Mouse (Mus musculus) kidney, postnatal 14 days (tissue): ENCODE data around the gene Gpr108.
A peak's percentile ranks its signal among the peaks of the same experiment; 100 is the strongest.

Experiments used
- DNase-seq: peaks from one replicate; pipeline ENCODE4 v3.0.0; 2022; ENCODE audit warnings: mixed read lengths

Gene Gpr108

GRCm38 (mm10) chr17:57267556-57268126 lies 19.4 kb upstream of the Gpr108 start:
- no peak for DNase-seq

GRCm38 (mm10) chr17:57264972-57265945 lies 17.0 kb upstream of the Gpr108 start:
- DNase-seq, result peak; percentile 92

GRCm38 (mm10) chr17:57264164-57264563 lies 15.9 kb upstream of the Gpr108 start:
- no peak for DNase-seq

- DNase-seq, result no peak
Observed at GRCm38 (mm10) chr17:57262901-57263550, 14.8 kb upstream of the Gpr108 start.

GRCm38 (mm10) chr17:57261796-57262195 lies 13.6 kb upstream of the Gpr108 start:
- DNase-seq, result no peak

- no peak for DNase-seq
Observed at GRCm38 (mm10) chr17:57261286-57261685, 13.0 kb upstream of the Gpr108 start.

- no peak for DNase-seq
Observed at GRCm38 (mm10) chr17:57260351-57260750, 12.1 kb upstream of the Gpr108 start.

- DNase-seq, result no peak
Observed at GRCm38 (mm10) chr17:57259742-57260141, 11.5 kb upstream of the Gpr108 start.

GRCm38 (mm10) chr17:57258191-57258590 lies 9.9 kb upstream of the Gpr108 start:
- DNase-seq, result no peak

GRCm38 (mm10) chr17:57256921-57257485 lies 8.8 kb upstream of the Gpr108 start:
- no peak for DNase-seq

GRCm38 (mm10) chr17:57255354-57255753 lies 7.1 kb upstream of the Gpr108 start:
- DNase-seq, result peak; percentile 49

GRCm38 (mm10) chr17:57253306-57253705 lies 5.1 kb upstream of the Gpr108 start:
- no peak for DNase-seq

GRCm38 (mm10) chr17:57251431-57251830 lies 3.2 kb upstream of the Gpr108 start:
- DNase-seq, result no peak

- DNase-seq, result peak; percentile 68
Observed at GRCm38 (mm10) chr17:57250461-57251160, 2.4 kb upstream of the Gpr108 start.

GRCm38 (mm10) chr17:57249186-57250181 lies 1.2 kb upstream of the Gpr108 start, which contains the start of gene Trip10:
Trip10 (plus strand) TSS chr17:57249455.
- DNase-seq, result peak; percentile 98

- peak; percentile 26 for DNase-seq
Observed at GRCm38 (mm10) chr17:57248771-57249170, 525 bp upstream of the Gpr108 start.

- DNase-seq, result peak; percentile 96
Observed at GRCm38 (mm10) chr17:57247393-57248200, 649 bp downstream of the Gpr108 start.

GRCm38 (mm10) chr17:57246663-57247392 lies 1.4 kb downstream of the Gpr108 start:
- DNase-seq, result peak; percentile 27

- no peak for DNase-seq
Observed at GRCm38 (mm10) chr17:57245311-57245929, 2.8 kb downstream of the Gpr108 start.
